Mouse (Mus musculus) hindbrain, postnatal 0 days (tissue): ENCODE results near the gene Acaa1a. TPM values are rescaled to one million over a fixed set of nuclear protein-coding genes. Genes with fewer than 3 reads are reported as not detected.
A peak's percentile ranks its signal among the peaks of the same experiment; 100 is the strongest.

Source experiments
- ATAC-seq: fragments of 200-750 bp; cut with Nextera tagmentation; 2 replicates; pipeline ENCODE4 v1.8.0; 2017; ENCODE audit warnings: mild to moderate bottlenecking, moderate TSS enrichment, moderate library complexity
- DNase-seq: peaks from one replicate; pipeline ENCODE4 v3.0.0-alpha.2; 2015; ENCODE audit warnings: low spot score
- H3K27ac ChIP-seq: fragments of 300-500 bp; sonication (generic); 2 replicates; pipeline ENCODE4 v1.5.1; 2014; ENCODE audit warnings: mild to moderate bottlenecking
- H3K27me3 ChIP-seq: fragments of 300-500 bp; sonication (generic); 2 replicates; pipeline ENCODE4 v1.6.1; 2014; ENCODE audit warnings: low read length, mixed read lengths; ENCODE audit not compliant: insufficient read depth
- H3K36me3 ChIP-seq: fragments of 300-500 bp; sonication (generic); 2 replicates; pipeline ENCODE4 v1.6.1; 2014; ENCODE audit warnings: low read length, mixed read lengths; ENCODE audit not compliant: insufficient read depth
- H3K4me1 ChIP-seq: fragments of 300-500 bp; sonication (generic); 2 replicates; pipeline ENCODE4 v1.6.1; 2014; ENCODE audit warnings: antibody characterized with exemption, low read length, mixed read lengths; ENCODE audit not compliant: insufficient read depth
- H3K4me2 ChIP-seq: fragments of 300-500 bp; sonication (generic); 2 replicates; pipeline ENCODE4 v1.6.1; 2014; ENCODE audit warnings: low read depth, mild to moderate bottlenecking, low read length, moderate library complexity, mixed read lengths
- H3K4me3 ChIP-seq: fragments of 300-500 bp; sonication (generic); 2 replicates; pipeline ENCODE4 v1.5.1; 2014; ENCODE audit warnings: low read length
- H3K9ac ChIP-seq: fragments of 300-500 bp; sonication (generic); replicated peaks from 2 replicates; pipeline ENCODE4 v1.6.1; 2014; ENCODE audit warnings: mild to moderate bottlenecking, low read length, moderate library complexity, mixed read lengths
- H3K9me3 ChIP-seq: fragments of 300-500 bp; sonication (generic); 2 replicates; pipeline ENCODE4 v1.6.1; 2016; ENCODE audit warnings: low read length, mixed read lengths
- CTCF ChIP-seq: IDR thresholded peaks from 2 replicates; pipeline ENCODE4 v1.5.1; 2016; ENCODE audit warnings: antibody characterized with exemption, control low read depth, low read depth
- WGBS: fragments of 180-500 bp; shearing (Covaris S2); extraction: QIAGEN DNeasy Blood & Tissue Kit; methylation state at CpG from one replicate; pipeline ENCODE4 v1.1.7; 2014; 5-methylcytosine and 5-hydroxymethylcytosine counted together
- polyA plus RNA-seq: library from polyadenylated mRNA; unstranded; fragments of >200 nt; fragmentation: Nextera tagmentation; extraction: Ambion mirVana; gene quantifications from 2 replicates; pipeline ENCODE4 v1.2.1, GENCODE M21; 2015
- total RNA-seq: library from RNA; depleted of rRNA; stranded (reverse); fragments of >200 nt; gene quantifications from 2 replicates; pipeline ENCODE4 v1.2.3, GENCODE M21; 2014; rRNA removed

The Acaa1a gene
- 158 and 180 TPM in 2 replicates for total RNA-seq
- polyA plus RNA-seq = 91.1 and 91.5 TPM in 2 replicates

- 1% methylated on average over 43 of the region's 43 CpGs for WGBS
- ATAC-seq = no peak
These were observed at the start of gene Acaa1a for GRCm38 (mm10) chr9:119339558-119340211. TSS of gene Acaa1a (plus strand) at chr9:119339676.

GRCm38 (mm10) chr9:119290791-119291190 is 48.7 kb upstream of the Acaa1a start:
- Histone ChIP-seq H3K9me3 (no peaks in the 10 kb centered on the region), H3K27ac (no peak overlapping the region), H3K4me2 (no peak overlapping the region), H3K9ac (no peak overlapping the region), H3K27me3 (no peaks in the 10 kb centered on the region), H3K4me3 (no peak overlapping the region), H3K4me1 (no peaks in the 10 kb centered on the region), H3K36me3 (peaks cover 11% of the 10 kb centered on the region; the same call in 1 of the 2 replicates)
- TF ChIP-seq CTCF = no peak
- WGBS = 82% methylated on average over 3 of the region's 3 CpGs
- no peak for ATAC-seq
- DNase-seq = no peak

More at GRCm38 (mm10) chr9:119339558-119340211, at the start of gene Acaa1a:
- Histone ChIP-seq H3K9ac (peak within 1 kb of the TSS; percentile 64), H3K4me1 (peaks cover 13% of the 10 kb centered on the region), H3K27ac (peak within 1 kb of the TSS; percentile 88), H3K27me3 (no peaks in the 10 kb centered on the region), H3K9me3 (no peaks in the 10 kb centered on the region), H3K36me3 (peaks cover 5% of the 10 kb centered on the region; the same call in 1 of the 2 replicates), H3K4me3 (peak within 1 kb of the TSS; percentile 64), H3K4me2 (peak within 1 kb of the TSS; percentile 74)
- TF ChIP-seq CTCF = peak; percentile 57
- DNase-seq = peak; percentile 70

- no peak for DNase-seq
- Histone ChIP-seq H3K4me2 (no peak overlapping the region), H3K27me3 (no peaks in the 10 kb centered on the region), H3K4me3 (no peak overlapping the region), H3K27ac (no peak overlapping the region), H3K9ac (no peak overlapping the region), H3K9me3 (no peaks in the 10 kb centered on the region), H3K4me1 (no peaks in the 10 kb centered on the region), H3K36me3 (no peaks in the 10 kb centered on the region; the same call in 1 of the 2 replicates)
- no peak for ATAC-seq
- WGBS = 85% methylated on average over 6 of the region's 6 CpGs
- TF ChIP-seq CTCF = no peak
These were observed 41.8 kb upstream of the Acaa1a start for GRCm38 (mm10) chr9:119297696-119298095.

- TF ChIP-seq CTCF = no peak
These were observed 40.9 kb upstream of the Acaa1a start for GRCm38 (mm10) chr9:119298563-119298962.

GRCm38 (mm10) chr9:119305863-119306262 is 33.6 kb upstream of the Acaa1a start:
- TF ChIP-seq CTCF = no peak
- H3K27ac ChIP-seq = no peak overlapping the region
- no peaks in the 10 kb centered on the region for H3K4me1 ChIP-seq
- 93% methylated on average over 7 of the region's 7 CpGs for WGBS
- H3K27me3 ChIP-seq = no peaks in the 10 kb centered on the region
- no peak overlapping the region for H3K9ac ChIP-seq
- no peak overlapping the region for H3K4me2 ChIP-seq
- no peak overlapping the region for H3K4me3 ChIP-seq
- no peaks in the 10 kb centered on the region for H3K9me3 ChIP-seq
- no peaks in the 10 kb centered on the region; the same call in 1 of the 2 replicates for H3K36me3 ChIP-seq
- no peak for ATAC-seq
- no peak for DNase-seq

More at GRCm38 (mm10) chr9:119298563-119298962, 40.9 kb upstream of the Acaa1a start:
- no peaks in the 10 kb centered on the region for H3K9me3 ChIP-seq
- ATAC-seq (no peak), DNase-seq (no peak)
- H3K4me3 ChIP-seq = no peak overlapping the region
- H3K27me3 ChIP-seq = no peaks in the 10 kb centered on the region
- WGBS = 98% methylated on average over 3 of the region's 3 CpGs
- H3K27ac ChIP-seq = no peak overlapping the region
- no peak overlapping the region for H3K9ac ChIP-seq
- H3K36me3 ChIP-seq = no peaks in the 10 kb centered on the region; the same call in 1 of the 2 replicates
- H3K4me1 ChIP-seq = no peaks in the 10 kb centered on the region
- no peak overlapping the region for H3K4me2 ChIP-seq

GRCm38 (mm10) chr9:119309067-119309466 is 30.4 kb upstream of the Acaa1a start:
- Histone ChIP-seq H3K9me3 (no peaks in the 10 kb centered on the region), H3K9ac (no peak overlapping the region), H3K4me2 (no peak overlapping the region), H3K4me1 (no peaks in the 10 kb centered on the region), H3K27me3 (no peaks in the 10 kb centered on the region), H3K4me3 (no peak overlapping the region), H3K27ac (no peak overlapping the region), H3K36me3 (no peaks in the 10 kb centered on the region)
- WGBS = 87% methylated on average over 1 of the region's 1 CpGs
- DNase-seq (no peak), ATAC-seq (no peak)
- no peak for TF ChIP-seq CTCF

GRCm38 (mm10) chr9:119313096-119313495 is 26.4 kb upstream of the Acaa1a start:
- Histone ChIP-seq H3K4me1 (no peaks in the 10 kb centered on the region), H3K27ac (no peak overlapping the region), H3K9me3 (no peaks in the 10 kb centered on the region), H3K27me3 (no peaks in the 10 kb centered on the region), H3K9ac (no peak overlapping the region), H3K4me2 (no peak overlapping the region), H3K36me3 (no peaks in the 10 kb centered on the region), H3K4me3 (no peak overlapping the region)
- no peak for TF ChIP-seq CTCF
- ATAC-seq (no peak), DNase-seq (no peak)
- WGBS = 79% methylated on average over 10 of the region's 10 CpGs
